Mouse (Mus musculus) hematopoietic stem cell, adult 5-6 weeks (primary cell): ENCODE data around the gene Csnk2b. TPM values are rescaled to one million over a fixed set of nuclear protein-coding genes. Genes with fewer than 3 reads are reported as not detected.
A peak's percentile ranks its signal among the peaks of the same experiment; 100 is the strongest.

Source experiments
- ATAC-seq, 2 experiments: fragments of 125-278 bp in 1 of 2; replicated peaks in 1 of 2; 2 replicates each; pipeline ENCODE4 v1.8.0; 2016 to 2017; ENCODE audit warnings: inconsistent platforms in 2 of 2, mild to moderate bottlenecking in 2 of 2, moderate number of reproducible peaks in 2 of 2, low read depth in 1 of 2, moderate TSS enrichment in 1 of 2; ENCODE audit not compliant: low FRiP score in 2 of 2, poor library complexity in 2 of 2, severe bottlenecking in 2 of 2, insufficient read depth in 1 of 2, low TSS enrichment in 1 of 2
- total RNA-seq: library from RNA; stranded (forward); fragments of 172-1452, 232-1000 nt; gene quantifications from 2 replicates; pipeline ENCODE4 v1.2.3, GENCODE M21; 2017

Csnk2b gene
- total RNA-seq, 1 experiment from 2014 or later: 330 TPM

DNA sequence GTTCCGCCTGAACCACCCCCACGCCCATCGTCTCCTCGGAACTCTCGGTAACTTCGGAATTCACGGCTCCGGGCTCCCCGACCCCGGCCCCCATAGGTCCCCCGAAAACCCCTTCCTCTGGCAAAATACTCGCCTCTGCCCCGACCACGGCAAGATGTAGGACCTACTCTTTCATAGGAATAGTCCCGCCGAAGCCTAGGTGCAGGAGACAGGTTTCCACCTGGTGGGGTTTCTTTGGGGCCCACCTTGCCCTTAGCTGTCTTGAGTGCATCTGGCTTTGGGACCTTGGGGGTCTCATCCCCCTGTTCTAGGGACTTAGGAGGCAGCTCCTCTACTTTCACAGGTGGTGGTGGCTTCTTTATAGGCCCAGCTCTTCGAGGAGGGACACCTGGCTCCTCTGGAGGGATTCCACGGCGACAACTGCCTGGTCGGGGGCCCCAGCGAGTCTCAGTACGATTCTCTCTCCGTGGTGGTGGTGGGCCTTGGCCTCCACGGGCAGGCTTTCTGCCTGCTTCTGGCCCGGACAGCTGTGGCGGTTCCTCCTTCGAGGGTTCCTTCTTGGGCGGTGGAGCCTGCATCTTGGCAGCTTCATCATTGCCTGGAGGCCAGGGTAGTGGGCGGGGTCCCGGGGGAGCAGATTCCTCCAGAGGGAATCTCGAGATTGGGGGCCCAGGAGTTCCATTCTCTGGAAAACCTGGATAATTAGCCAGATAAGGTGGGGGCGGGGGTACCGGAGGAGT, 34.8 kb upstream of the Csnk2b start:
- no peak for ATAC-seq

DNA sequence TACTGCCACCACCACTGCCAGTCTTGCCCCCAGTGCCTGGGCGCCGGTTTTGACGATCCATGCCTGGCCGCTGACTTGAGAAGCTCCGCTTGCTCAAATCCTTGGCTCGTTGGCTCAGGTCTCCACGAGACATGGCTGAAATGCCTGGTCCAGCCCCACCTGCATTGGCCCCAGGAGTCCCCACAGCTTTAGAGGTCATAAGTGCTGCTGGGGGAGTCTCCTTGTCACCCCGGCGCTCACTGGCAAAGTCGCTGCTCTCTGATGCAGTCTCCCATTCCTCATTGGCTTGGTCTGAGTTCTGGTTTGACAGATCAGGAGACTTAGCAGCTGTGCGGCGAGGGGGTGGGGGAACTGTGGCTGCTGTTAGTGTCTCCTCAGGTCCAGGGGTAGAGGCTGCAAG, 33.6 kb upstream of the Csnk2b start:
- ATAC-seq: no peak

- no peak for ATAC-seq
Observed at GRCm38 (mm10) chr17:35154616-35155015, 32.8 kb upstream of the Csnk2b start.

DNA sequence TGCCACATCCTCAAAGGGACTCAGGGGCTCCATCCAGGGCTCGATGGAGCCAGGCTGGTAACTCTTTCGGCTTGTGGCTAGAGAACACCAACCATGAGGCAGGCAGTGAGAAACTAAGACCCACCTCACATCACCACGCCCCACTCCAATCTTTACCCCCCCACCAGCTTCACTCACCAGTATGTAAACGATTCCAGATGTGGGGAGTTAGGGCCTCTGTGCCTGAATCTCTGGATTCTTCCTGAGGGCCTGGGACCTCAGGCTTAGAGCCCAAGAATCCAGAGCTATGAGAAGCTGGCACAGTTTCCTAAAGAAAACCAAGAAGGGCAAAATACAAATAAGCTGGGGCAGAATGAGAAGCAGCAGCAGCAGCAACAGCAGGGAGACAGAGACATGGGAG, 32.1 kb upstream of the Csnk2b start:
- ATAC-seq: no peak

DNA sequence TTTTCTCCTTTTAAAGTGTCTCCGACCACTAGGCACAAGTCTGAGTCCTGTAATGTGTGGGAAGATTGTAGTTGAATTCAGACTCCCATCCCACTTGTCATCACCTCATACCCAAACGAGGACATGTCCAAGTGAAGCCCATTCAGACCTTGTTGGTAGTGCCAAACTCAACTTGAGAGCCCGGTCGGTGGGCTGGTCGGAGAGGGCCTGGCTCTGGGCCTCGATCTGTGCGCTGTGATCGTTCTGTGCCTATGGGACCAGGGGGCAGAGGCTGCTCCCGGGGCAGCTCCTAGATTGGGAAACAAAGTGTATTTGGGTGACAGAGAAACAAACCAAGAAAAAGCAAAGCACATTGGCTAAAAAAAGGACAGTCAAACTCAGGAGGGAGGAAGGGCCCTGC, 31.2 kb upstream of the Csnk2b start:
- ATAC-seq: no peak

DNA sequence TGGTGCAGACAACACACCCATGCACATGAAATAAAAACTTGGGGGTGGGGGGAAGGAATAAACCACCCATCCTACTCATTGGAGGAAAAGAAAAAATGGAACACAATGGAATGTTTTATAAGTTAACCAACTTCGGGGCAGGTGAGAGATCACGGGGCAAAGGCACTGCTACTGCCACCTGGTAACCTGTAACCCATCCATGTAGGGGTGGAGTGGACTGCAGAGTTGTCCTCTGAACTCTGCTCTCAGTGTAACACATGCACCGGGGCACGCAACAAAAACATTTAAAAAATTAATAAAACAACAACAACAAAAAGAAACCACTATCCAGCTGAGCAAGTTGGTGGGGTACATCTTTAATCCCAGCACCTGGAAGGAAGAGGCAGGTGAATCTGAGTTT, 30.3 kb upstream of the Csnk2b start:
- ATAC-seq: no peak

DNA sequence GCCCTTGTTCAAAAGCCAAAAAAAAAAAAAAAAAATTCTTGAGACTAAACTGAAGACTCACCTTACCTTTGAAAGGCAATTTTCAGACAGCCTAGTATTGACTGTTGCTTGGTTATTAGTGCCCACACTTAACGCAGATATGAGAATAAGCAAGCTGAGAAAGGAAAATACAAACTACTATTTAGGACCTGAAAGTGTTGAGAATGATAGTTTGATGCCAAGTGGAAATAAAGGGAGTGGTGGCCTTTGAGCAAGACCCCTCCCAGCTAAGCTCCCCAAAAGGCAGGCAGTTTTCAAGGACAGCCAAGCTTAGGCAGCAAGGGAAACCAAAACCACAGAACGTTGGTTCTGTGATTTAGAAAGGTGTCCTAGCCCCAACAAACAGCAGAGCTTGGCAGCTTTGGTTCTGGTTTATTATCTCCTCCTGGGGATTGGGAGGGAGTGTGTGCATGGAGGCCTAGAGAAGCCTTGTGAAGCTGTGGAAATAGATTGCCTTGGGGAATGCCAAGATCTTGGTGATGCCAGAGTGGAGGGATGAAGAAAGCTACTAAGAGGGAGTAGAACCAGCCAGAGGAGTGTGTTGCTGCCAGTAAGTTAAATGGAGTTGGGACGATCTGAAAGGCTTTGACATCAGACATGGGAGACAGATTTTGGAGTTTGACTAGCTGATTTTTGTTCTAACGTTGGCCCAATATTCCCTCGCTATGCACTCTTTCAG, 26.2 kb upstream of the Csnk2b start:
- ATAC-seq: no peak

- no peak for ATAC-seq
Observed at GRCm38 (mm10) chr17:35147348-35147747, 25.5 kb upstream of the Csnk2b start.

- no peak for ATAC-seq
Observed at GRCm38 (mm10) chr17:35146139-35146538, 24.3 kb upstream of the Csnk2b start.

DNA sequence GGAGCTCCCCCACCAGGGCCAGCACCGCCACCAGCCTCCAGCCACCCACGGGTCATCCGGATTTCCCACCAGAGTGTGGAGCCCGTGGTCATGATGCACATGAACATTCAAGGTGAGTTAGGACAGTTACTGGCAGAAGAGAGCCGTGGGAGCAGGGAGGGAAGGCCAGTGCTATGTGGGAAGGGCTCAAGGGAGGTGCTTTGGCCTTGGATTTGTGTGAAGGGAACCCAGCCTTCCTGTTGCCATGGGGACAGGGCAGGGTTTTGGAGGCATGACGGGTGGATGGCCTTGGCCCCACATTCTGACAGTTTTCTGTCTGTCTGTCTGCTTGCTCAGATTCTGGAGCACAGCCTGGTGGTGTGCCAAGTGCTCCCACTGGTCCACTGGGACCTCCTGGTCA, 20.1 kb upstream of the Csnk2b start:
- no peak for ATAC-seq

DNA sequence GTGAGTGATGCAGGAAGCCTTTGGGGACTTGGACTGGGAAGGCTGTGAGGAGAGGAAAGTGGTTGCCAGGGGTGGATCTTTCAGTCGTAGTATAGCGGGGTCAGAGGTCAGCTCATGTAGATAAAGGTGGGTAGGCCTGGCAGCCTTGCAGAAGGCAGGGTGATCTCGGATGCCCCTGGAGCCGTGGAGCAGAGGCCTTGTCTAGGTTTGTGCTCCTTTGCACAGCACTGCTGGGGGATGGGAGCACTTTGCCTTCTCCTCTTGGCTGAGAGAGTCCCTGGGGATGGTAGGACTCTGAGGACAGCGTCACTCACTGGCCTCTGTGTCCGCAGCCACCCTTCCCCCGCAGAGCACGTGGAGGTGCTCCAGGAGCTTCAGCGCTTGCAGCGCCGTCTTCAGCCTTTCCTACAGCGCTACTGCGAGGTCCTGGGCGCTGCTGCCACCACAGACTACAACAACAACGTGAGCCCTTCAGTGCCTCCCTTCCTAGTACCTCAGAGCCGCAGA, 18.7 kb upstream of the Csnk2b start:
- no peak for ATAC-seq

DNA sequence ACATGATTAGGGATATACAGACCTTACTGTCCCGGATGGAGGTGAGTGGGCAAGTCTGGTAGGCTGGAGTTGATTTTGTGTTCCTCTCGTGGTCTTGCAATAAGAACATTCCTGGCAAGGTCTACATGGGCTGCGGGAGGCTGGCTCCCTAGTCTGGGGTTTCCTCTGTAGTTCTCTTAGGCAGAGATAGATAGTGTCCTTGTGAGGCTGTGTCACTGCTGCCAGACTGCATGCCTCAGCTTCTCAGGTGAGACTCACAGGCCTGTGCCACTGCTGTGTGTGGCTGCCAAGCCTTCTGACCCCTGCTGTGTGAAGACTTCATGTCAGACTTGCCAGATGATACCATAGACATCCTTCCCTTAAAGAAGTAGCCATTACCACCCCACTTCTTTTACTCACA, 17.4 kb upstream of the Csnk2b start:
- no peak for ATAC-seq

DNA sequence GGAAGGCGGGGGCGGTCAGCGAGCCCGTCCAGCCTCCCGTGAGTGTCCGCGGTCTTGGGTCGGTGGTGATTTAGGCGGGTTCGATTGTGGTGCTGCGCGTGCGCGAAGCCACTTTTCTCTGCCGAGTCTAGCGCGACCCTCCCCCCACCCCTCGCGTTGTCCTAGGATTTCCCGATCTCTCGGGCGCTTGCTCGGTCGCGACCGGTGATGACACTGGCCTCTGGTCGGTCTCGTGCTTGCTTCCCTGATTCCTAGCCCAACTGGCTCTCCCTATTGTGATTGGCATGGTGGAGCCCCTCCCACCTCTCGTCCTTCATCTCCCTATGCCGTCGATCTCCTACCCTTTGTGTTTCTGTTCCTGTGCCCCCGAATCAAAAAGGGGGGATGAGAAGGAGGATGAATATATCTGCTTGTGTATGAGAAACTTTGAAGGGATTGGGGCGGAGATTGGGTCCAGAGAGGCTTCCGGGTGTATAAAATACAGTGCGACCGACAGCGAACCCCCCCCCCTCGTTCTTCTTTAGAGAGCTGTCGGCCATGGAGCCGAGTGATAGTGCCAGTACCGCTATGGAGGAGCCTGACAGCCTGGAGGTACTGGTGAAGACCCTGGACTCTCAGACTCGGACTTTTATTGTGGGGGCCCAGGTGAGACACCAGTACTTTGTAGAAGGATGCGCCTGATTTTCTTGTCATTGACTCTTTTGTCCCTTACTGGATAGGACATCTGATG, 13.9 kb upstream of the Csnk2b start:
- peak; percentile 39 to 68; a peak in 3 of 4 replicates for ATAC-seq

DNA sequence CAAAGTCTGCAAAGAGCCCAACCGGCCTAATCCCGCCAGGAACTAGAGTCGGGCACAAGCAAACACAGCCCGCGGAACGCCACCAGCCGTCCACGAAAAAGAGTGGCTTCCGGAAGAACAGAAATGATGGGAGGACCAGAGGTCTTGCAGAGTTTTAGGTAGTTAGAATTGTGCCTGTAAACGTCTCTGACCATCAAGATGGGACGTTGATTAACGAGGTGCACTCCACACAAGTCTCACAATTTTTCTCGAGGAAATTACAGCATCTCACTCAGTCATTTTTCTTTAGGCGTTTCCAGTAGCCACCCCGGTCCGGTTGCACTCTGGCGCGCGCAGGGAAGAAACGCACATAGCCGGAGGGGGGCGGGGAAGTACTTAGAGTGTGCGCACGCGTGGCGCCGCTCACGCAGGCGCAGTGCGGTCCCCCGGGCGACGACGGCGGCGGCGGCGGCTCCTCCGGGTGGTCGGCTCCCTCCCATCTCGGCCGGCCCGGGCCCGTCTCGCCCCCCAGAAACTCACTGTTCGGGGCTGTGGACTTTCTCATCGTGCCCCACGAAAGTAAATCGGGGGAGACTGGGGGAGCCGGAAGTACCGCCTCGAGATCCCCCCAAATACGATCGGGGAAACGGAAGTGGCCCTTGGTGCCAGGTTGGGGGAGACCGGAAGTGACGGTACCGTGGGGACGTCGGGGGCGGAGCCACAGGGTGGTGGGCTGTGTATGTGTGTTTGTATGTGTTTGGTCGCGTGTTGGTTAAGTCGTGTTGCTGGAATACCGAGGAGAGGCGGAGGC, 13.1 kb upstream of the Csnk2b start, which contains the start of gene Bag6:
Bag6 (plus strand) TSS at position 378 of the 790 bp plus-strand sequence.
- peak; percentile 74 to 85 for ATAC-seq

- no peak for ATAC-seq
Observed at GRCm38 (mm10) chr17:35133517-35133916, 11.7 kb upstream of the Csnk2b start.

DNA sequence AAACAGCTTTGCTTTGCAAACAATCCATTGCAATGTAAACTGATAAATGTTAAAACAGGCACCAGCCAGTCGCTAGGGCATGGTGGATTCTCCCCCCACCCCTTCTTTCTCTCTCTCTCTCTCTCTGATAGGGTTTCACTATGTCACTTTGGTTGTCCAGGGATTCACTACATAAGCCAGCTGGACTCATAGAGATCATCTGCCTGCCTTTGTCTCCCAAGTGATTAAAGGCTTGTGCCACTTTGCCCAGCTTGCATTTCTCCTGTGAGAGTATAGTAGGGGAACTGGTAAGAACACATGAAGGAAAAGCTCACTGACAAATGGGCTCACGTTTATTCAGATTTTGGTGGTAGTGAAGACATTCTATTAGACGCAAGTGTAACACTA, 10.3 kb upstream of the Csnk2b start:
- ATAC-seq: no peak

GRCm38 (mm10) chr17:35131500-35132173, 9.8 kb upstream of the Csnk2b start, which contains the start of gene Apom:
Apom (minus strand) TSS chr17:35132050.
- ATAC-seq: no peak
